Mouse (Mus musculus) kidney, adult 2 months (tissue): Measurements from ENCODE around the gene Gba.

ENCODE experiments used
- CTCF ChIP-seq: fragments of 200-500 bp; conservative IDR thresholded peaks from 2 replicates; pipeline ENCODE4 v1.5.1; 2011; ENCODE audit warnings: low read depth, mild to moderate bottlenecking, control low read depth, low read length, moderate library complexity, mixed read lengths; ENCODE audit not compliant: insufficient read depth, insufficient read length
- POLR2A ChIP-seq: fragments of 200-500 bp; IDR thresholded peaks from one replicate; pipeline ENCODE4 v1.6.1; 2011; ENCODE audit warnings: low read depth, low read length, control low read depth

- TF ChIP-seq CTCF (no peak), POLR2A (no peak)
Observed at GRCm38 (mm10) chr3:89254994-89255393, 52.3 kb downstream of the Gba start.
